Mouse (Mus musculus) G1E-ER4 (cell line): ENCODE results near the gene Glcci1. TPM values are rescaled to one million over a fixed set of nuclear protein-coding genes. Genes with fewer than 3 reads are reported as not detected.

Experiments used
- GATA1 ChIP-seq: IDR thresholded peaks from one replicate; pipeline ENCODE4 v1.8.0; 2012; ENCODE audit warnings: low read length, inconsistent platforms
- polyA plus RNA-seq: library from polyadenylated mRNA; stranded (reverse); fragments of >175 nt; gene quantifications from 2 replicates; pipeline ENCODE4 v1.2.3, GENCODE M21; 2012

Gene Glcci1
- polyA plus RNA-seq, 1 experiment = 23.2 TPM

DNA sequence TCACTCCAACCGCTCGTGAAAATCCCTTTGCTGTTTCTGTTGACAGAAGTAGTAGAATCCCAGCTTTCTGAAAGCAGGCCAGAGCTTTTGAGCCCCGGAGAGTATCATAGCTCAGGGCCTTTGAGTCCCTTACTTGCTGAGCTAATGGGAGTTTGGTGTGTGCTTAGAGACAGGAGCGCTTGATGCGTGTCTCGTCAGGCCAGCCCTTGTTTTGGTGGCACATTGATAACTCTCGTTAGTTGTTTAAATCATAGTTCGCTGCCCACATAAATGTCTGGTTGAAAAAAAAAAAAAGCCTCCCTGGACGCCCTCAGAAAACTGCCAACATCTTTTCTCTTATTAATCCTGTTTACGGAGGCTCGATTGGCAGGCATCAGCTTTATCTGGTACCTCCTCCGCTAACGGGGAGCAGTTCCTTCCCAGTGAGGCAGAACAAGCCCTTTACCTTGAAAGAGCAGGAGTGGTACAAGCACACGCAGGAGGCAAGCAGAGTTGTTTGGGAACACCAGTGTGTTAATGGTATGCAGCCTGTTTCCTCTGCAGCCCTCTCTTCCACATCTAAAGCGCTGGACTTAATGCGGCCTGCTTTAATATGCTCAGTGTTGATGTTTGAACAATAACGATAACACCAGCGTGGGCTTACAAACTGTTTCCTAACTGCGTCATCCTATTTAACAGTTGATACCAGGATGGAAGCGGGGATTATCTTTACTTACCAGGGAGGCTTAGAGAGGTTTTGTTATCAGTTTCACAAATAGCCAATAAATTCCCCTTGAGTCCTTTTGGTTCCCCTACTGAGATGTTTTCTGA lies 22.2 kb upstream of the Glcci1 start:
- peak; percentile 98 for TF ChIP-seq GATA1

DNA sequence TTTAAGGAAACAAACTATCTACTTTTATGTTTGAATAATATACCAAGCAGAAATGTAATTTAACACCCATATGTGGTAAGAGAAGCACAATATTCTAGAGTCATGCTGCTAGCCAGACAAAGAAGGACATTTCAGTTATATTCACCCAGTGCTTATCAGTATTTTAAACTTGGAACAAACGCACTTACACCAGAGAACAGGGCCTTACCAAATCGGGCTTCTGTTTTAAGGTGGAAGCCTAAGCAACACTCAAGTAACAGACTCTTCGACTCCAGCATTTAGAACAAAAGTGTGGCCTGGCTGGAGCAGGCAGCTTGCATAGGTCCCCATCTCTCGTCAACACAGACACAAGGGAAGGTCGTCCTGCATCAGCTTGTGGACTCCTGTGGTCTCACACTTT lies 21.2 kb upstream of the Glcci1 start:
- TF ChIP-seq GATA1 = no peak

DNA sequence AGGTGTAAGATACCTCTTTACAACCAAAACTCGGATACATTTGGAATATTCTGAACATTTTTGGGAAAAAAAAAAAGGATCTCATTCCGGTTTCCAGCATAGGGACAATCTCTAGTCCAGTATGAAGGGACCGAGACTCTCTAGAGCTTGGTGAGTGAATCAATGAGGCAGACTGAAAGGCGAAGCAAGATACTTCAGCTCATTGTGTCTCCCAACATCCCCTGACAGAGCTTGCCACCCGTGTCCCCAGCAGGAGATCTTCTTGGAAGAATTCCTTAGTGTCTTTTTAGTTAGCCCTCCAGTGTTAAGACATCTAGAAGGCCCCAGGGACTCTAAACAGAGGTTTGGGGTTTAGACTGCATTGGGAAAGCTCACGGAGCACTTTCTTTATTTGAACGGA lies 20.1 kb upstream of the Glcci1 start:
- TF ChIP-seq GATA1 = no peak

DNA sequence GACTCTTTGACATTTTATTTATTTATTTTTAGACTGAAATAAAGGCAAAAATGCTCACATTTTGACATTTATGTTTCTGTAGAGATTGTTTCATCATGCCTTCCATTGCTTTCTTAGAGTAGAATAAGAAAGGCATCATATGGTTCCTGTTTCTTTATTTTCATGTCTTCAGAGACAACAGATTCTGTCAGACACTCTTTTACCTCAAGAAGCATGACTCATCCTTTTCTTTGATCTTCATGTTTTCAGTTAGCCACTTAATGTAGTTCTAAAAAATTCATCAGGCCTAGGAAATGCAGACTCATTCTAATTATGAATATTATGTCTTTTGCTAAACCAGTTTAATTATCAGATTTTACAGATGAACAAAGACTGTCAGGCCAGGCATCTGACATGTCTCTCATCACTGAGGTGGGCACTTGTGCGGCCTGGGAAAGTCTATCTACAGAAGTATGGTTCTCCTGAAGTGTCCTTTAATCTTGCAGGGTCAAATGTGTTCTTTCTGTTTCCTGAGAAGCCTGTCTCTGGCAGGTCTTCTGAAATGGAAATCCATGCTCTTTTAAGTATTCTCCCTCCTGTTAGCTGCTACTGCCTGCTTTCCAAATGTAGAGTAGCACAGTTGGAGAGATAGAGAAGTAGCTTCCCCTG lies 19.3 kb upstream of the Glcci1 start:
- TF ChIP-seq GATA1 = no peak

DNA sequence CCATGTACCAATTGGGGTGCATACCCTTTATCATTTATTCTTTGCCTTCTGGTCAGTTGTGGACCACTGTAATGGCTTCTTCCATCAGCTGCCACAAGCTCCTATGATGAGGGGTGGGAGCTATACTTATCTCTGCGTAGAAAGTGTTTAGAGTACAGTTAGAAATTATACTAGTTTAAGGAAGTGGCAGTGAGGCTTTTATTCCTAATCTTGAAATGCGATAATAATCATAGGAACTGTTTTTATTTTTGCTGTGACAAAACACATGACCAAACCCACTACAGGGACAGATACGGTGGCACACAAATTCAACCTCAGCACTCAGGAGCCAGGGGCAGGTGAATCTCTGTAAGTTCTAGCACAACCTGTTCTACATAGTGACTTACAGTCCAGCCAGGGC lies 17.2 kb upstream of the Glcci1 start:
- no peak for TF ChIP-seq GATA1

DNA sequence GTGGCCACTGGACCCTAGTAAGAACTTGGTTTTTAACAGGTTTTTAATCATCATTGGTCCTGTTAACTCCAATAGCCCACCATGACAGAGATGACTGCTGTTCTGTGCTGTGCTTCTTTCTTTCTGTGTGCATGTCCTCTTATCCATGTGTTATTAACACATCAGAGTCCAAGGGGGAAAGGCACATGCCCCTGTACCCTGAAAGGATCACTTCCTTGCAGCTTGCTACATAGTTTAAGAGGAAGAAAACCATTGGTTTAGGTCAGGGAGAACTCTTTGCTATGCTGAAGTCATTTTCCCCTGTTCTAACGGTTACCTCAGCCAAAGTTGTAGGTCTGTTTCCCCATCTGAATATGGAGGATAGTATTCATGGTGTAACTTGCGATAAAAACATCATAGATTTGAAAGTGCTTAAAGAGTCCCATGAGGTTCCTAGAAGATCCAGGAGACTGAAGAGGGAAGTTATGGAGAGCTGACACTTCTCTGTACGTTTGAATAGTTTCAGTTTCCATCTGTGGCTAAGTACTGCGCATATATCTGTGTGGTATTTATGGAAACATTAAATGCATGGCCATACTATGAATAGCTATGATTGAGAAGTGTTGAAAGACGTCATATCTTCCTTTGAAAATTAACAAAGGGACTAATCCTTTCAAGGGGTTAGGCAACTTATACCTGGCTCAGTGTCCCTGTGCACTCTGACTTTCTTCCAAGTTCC lies 14.1 kb upstream of the Glcci1 start:
- no peak for TF ChIP-seq GATA1

DNA sequence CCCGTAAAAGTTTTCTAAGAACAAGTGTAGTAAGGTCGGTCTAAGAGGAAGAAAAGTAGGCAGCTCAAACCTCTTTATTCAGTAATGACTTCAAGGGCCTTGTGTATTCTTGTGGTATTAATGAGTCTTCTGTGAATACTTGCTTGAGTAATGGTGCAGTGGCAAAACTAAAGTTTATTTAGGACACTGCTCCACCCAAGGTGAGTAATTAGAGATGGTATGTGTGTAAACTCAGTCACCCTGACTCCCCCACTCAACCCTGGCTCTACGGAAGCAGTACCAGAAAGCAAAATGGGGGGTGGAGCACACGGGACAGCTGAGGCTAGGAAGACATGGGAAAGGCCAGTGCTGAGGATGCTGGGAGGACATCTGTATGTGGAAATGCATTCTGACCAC lies 13.6 kb upstream of the Glcci1 start:
- TF ChIP-seq GATA1 = no peak

DNA sequence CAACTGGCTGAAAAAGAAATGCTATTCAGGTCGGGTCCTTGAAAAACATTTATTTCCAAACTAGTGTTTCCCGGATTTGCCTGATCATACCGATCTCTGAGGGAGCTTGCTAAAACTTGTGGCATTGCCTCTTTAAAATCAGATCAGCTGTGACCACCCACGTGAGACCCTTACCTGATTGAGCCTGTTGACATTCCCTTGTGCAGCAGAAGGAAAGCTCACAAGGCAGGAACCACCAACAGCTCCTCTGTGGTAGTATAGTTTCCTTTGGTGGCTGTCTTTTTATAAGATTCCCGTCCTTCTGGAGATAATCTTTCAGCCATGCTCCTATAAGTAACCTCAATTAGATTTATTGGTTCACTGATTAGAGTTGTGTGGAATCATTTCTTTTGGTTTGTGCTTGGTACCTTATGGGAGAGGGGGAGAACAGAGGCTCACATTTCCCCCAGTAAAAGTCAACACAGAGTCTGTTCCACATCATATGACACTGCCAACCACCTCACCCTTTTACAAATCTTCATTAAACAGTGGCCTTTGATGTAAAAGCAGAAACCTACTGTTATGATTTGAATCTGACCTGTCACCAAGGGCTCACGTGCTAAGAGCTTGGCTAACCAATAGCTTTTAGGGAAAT lies 12.0 kb upstream of the Glcci1 start:
- TF ChIP-seq GATA1 = no peak

DNA sequence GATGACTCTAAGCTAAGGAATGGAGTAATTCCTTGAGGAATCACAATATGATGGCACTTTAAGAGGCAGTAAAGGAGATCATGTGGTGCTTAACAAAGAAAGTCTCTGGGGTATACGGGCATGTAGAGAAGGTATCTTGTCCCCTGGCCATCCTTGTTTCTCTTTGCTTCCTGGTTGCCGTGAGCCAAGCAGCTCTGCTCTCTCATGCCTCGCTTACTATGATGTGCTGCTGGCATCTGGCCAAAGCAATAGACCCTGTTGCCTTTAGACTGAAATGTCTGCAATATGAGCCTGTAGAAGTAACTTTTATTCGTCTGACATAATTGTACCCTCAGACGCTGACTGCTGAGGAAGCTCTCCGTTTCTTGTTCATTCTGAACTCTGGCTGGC lies 11.5 kb upstream of the Glcci1 start:
- TF ChIP-seq GATA1 = no peak

DNA sequence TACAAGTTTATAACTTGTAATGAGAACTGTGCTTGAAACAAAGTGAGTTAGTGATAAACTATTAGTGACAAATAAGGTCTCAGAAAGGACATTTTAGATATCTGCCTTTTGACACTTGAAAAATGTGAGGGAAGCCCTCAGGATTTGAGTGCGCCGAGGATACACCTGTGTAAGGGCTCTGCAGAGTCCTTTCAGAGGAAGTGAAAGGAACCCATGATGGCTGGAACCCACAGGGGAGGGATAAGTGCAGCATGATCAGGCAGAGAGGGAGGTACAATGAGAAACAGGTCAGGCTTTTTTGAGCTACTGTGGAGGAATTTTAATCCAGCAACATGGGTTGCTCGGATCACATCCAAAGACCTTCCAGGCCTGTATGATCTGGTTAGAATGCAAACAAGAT lies 10.4 kb upstream of the Glcci1 start:
- no peak for TF ChIP-seq GATA1

DNA sequence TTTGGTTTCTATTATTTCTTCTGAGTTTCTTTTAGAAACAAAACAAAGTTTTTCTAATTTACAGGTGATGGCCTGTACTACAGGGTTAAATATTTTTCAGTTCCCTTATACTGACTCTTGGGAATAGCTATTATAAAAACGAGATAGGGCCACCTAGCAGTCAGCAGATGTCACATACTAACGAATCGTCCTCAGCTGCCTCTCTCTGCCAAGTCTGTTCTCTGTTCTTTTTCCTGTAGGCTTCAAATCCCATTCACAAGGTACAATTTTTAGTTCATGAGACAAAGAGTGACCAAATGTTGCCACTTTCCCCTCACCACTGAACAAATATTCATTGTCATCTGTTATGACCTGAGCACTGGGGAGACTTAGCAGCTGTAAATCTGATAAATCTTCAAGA lies 5.4 kb upstream of the Glcci1 start:
- TF ChIP-seq GATA1 = no peak

DNA sequence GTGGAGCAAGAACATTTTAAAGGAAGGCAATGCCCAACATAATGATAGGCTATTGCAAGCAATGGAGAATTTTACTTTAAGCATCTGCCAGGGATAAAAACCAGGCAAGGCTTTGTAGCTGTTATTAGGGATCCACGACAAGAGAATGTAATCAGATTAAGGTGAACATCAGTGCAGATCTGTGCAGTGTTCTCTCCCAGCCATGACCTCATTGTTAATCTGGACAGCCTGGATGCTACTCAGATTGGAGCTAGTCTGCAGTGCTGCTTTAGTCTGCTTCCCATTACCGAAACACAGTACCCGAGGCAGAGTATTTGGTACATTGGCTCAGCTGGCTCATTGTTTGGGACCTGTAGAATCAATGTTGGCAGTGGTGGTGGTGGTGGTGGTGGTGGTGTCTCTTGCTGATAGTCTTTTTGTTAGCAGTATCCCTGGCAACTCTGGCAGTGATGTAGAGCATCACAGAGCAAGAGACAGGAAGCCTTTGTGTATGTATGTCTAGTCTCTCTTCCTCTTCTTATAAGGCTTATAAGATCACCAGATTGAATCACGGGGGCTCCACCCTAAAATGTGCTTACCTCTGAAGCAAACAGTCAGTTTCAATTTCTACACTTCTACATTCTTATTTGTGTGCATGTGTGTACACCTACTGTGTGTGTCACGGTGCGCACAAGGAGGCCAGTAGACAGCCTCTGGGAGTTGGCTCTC lies 4.7 kb upstream of the Glcci1 start:
- TF ChIP-seq GATA1 = no peak

DNA sequence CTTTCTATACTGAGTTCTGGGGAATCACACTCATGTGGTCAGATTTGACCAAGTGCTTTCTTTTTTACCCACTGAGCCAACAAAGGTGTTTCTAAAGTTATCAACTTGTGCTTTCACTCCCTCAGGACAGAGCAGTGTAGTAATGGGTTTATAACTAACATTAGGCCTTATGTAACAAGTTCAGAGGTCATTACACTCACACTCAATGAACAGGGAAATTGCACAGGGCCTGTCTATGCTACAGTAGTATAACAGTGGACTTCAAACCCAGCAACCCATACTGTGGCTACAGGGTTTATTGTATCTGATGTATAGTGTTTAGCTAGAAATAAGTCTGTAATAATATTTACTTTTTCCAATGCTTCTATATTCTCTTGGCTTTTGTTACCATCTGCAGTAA lies 2.8 kb upstream of the Glcci1 start:
- TF ChIP-seq GATA1 = no peak

DNA sequence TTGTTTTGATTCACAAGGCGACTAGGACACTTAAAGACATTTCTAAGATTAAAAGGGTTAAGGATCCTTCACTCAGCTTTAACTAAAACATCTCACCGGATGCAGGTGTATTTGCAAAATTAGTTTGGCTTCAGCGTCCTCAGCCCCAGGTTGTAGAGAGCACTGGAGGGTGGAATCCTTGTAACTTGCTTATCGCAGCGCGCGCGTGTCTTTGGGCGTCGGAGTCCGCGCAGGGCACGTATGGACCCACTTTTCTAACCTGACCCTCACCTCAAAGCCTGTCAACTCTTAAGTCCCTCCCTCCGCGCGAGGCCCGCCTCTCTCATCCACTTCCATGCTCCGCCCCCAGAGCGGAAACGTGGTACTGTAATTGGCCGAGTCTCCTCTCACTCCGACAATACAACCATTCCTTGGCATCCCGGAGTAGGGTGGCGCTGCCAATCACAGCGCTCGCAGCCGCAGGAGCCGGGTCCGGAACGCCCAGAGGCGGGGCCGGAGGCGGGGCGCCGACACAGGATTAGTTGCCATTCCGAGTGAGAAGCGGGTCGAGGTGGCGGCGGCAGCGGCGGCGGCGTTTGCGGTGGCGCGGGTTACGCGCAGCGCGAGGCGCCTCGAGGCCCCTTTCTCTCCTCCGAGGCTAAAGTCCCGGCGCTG lies 390 bp upstream of the Glcci1 start:
- no peak for TF ChIP-seq GATA1
